Mouse (Mus musculus): ENCODE measurements at regions not wholly inside any gene's neighbourhood (a gene's known extent, or its start where the extent isn't known, plus 50 kb on each side); places are given as distances from the start of the nearest gene placed in this dataset.
A peak's percentile ranks its signal among the peaks of the same experiment; 100 is the strongest.

- no peak for DNase-seq
Measured at GRCm38 (mm10) chr16:91156506-91156905, 61.6 kb upstream of the 4932438H23Rik start.

- peak; percentile 54 to 59 for DNase-seq
Measured at GRCm38 (mm10) chr16:91160679-91161078, 64.6 kb upstream of the Olig2 start.

GRCm38 (mm10) chr16:91161616-91162015, 63.6 kb upstream of the Olig2 start:
- DNase-seq = no peak

- no peak for DNase-seq
Measured at GRCm38 (mm10) chr16:91162381-91162780, 62.9 kb upstream of the Olig2 start.

DNA sequence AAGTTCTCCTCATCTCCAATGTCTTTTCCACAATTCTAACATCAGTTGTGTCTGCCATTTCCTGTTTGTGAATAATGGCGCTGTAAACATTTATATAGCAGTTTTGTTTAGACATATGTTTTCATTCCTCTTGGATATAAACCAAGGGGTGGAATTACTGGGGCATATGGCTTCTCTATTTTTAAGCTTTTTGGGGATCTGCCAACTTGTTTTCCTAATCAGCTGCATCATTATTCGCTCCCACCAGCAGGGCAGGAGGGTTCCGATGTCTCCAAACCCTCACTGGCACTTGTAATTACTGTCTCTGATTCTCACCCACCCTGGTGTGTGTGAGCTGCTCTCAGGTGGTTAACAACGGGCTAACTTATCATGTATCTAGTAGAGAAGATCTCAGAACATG, 59.4 kb upstream of the Olig2 start:
- DNase-seq = no peak

- DNase-seq = peak; percentile 29 to 55
Measured at GRCm38 (mm10) chr16:91166866-91167265, 58.4 kb upstream of the Olig2 start.

DNA sequence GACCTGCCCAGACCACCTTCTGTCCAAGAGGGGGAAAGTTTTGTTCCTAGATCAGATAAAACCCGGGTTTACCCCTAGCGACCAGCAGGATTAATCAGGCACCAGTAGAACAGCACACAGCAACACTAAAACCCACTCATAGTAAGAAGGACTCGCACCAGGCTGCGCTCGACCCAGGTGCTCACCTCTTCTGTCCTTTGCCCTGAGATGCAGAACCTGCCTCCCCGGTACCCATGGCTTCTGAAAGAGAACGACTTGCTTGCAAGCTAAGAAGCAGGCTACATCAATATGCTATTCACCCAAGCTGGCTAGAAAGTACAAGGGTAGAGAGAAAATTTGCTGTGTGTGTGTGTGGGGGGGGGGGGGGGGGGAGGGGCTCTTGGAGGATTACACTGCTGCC, 56.9 kb upstream of the Olig2 start:
- no peak for DNase-seq

DNA sequence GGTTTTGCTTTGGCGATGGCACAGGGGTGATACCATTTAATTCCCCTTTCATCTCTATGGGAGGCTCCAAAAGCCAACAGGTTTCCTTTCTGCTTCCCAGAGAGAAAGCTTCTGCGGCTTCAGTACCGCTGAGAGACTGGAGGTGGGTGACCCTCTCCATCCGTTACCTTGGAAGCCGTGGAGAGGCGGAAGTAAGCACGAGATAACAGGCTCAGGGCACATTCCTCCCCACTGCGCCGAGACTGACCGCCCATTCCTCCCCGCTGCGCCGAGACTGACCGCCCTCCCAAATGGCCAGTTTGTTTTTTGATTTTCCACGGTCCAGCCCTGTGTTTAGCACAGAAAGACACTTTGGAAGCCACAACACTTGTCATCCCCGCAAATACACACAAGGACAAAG, 55.4 kb upstream of the Olig2 start:
- peak; percentile 7 to 12 for DNase-seq

GRCm38 (mm10) chr16:91171911-91172440, 53.3 kb upstream of the Olig2 start:
- no peak for DNase-seq

GRCm38 (mm10) chr16:91172510-91172909, 52.7 kb upstream of the Olig2 start:
- DNase-seq = no peak

GRCm38 (mm10) chr16:91173241-91173640, 52.0 kb upstream of the Olig2 start:
- DNase-seq = no peak

DNA sequence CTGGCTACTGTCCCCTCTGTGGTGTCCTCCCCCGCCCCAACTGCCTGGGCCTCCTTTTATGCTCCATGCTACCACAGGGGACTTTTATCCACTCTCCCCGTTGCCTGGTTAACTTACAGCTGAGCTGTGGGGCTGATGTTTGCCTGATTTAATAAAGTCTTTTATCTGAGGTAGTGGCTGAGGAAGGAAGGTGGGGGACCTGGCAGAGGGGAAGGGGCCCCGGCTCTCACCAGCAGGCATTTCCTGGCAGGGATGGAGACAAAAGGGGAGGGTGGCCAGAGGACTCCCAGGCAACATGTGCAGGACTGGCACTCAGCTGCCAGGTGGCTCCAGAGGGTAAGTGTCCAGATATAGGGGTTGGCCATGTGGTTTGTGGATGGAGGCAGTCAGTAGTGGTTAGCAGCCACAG, 51.4 kb upstream of the Olig2 start:
- DNase-seq = no peak

DNA sequence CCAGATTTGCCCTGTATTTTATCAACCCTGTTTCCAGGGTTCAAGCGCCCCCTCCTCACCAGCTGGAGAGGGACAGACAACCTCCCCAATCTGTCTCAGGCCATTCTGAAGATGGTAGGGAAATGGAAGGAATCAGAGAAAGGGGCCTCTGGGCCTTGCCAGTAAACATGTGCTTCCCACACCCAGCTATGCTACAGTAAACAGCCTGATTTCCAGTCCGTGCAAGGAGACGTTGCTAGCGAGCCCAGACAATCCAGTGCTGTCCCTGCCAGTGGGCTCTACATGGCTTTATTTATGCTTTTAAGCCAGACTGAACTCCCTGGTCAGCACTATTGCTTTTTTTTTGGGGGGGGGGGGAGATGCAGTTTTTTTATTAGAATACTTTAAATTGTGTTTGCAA, 50.9 kb upstream of the Olig2 start:
- DNase-seq = no peak

Data from adrenal gland, postnatal 36 days (tissue).